Mouse (Mus musculus) olfactory bulb, adult 2 months (tissue): ENCODE results near the gene Cd81.

Experiments
- CTCF ChIP-seq: fragments of 200-500 bp; IDR thresholded peaks from 2 replicates; pipeline ENCODE4 v1.5.1; 2012; ENCODE audit warnings: low read depth, mild to moderate bottlenecking, low read length, moderate library complexity; ENCODE audit not compliant: insufficient read depth
- POLR2A ChIP-seq: fragments of 200-500 bp; IDR thresholded peaks from 2 replicates; pipeline ENCODE4 v1.6.1; 2012; ENCODE audit warnings: mild to moderate bottlenecking, low read depth, low read length, moderate library complexity; ENCODE audit not compliant: insufficient read depth

- no peak for TF ChIP-seq POLR2A
- TF ChIP-seq CTCF = no peak
These were observed 13.2 kb downstream of the Cd81 start for GRCm38 (mm10) chr7:143065692-143066091.
